Mouse (Mus musculus) C2C12 (cell line): ENCODE data around the gene Gbp5. TPM values are rescaled to one million over a fixed set of nuclear protein-coding genes. Genes with fewer than 3 reads are reported as not detected.

Source experiments
- H3K27me3 ChIP-seq: one replicate; pipeline ENCODE4 v1.6.1; 2011; ENCODE audit not compliant: control insufficient read depth, insufficient read depth, insufficient read length
- H3K36me3 ChIP-seq: one replicate; pipeline ENCODE4 v1.6.1; 2011; ENCODE audit not compliant: control insufficient read depth, insufficient read depth
- H3K4me3 ChIP-seq: one replicate; pipeline ENCODE4 v1.5.1; 2011; ENCODE audit warnings: mild to moderate bottlenecking, control low read depth; ENCODE audit not compliant: poor library complexity, insufficient read depth, severe bottlenecking
- H3K79me2 ChIP-seq: one replicate; pipeline ENCODE4 v1.6.1; 2011; ENCODE audit not compliant: control insufficient read depth, insufficient read depth
- H3K79me3 ChIP-seq: one replicate; pipeline ENCODE4 v1.6.1; 2011; ENCODE audit warnings: low read depth, control low read depth
- H3ac ChIP-seq: one replicate; pipeline ENCODE3; 2011; ENCODE audit warnings: low read depth; ENCODE audit not compliant: control insufficient read depth, insufficient read length
- CEBPB ChIP-seq: IDR thresholded peaks from one replicate; pipeline ENCODE4 v1.6.1; 2011; ENCODE audit warnings: low read depth, mild to moderate bottlenecking, control low read depth, moderate library complexity
- CTCF ChIP-seq: IDR thresholded peaks from one replicate; pipeline ENCODE4 v1.5.1; 2011; ENCODE audit not compliant: control insufficient read depth, insufficient read depth, insufficient read length
- FOSL1 ChIP-seq: IDR thresholded peaks from one replicate; pipeline ENCODE4 v1.8.0; 2011; ENCODE audit warnings: mild to moderate bottlenecking, low read length; ENCODE audit not compliant: poor library complexity, insufficient read depth, severe bottlenecking
- MAX ChIP-seq: IDR thresholded peaks from one replicate; pipeline ENCODE4 v1.6.1; 2011; ENCODE audit warnings: mild to moderate bottlenecking, control low read depth
- MYOD1 ChIP-seq: IDR thresholded peaks from one replicate; pipeline ENCODE4 v1.6.1; 2011; ENCODE audit warnings: low read depth; ENCODE audit not compliant: control insufficient read depth, insufficient read length
- MYOG ChIP-seq: IDR thresholded peaks from one replicate; pipeline ENCODE4 v1.6.1; 2011; ENCODE audit not compliant: control insufficient read depth, insufficient read length; ENCODE audit errors: extremely low read depth
- USF1 ChIP-seq: IDR thresholded peaks from one replicate; pipeline ENCODE4 v1.6.1; 2011; ENCODE audit warnings: low read depth, mild to moderate bottlenecking, control low read depth, moderate library complexity
- polyA plus RNA-seq: library from polyadenylated mRNA; unstranded; fragments of >200 nt; fragmentation: generic; extraction: Trizol; gene quantifications from one replicate; pipeline ENCODE4 v1.2.1, GENCODE M21; 2012; ENCODE audit warnings: missing spikeins

Gene Gbp5
- polyA plus RNA-seq, 1 experiment, result not detected

DNA sequence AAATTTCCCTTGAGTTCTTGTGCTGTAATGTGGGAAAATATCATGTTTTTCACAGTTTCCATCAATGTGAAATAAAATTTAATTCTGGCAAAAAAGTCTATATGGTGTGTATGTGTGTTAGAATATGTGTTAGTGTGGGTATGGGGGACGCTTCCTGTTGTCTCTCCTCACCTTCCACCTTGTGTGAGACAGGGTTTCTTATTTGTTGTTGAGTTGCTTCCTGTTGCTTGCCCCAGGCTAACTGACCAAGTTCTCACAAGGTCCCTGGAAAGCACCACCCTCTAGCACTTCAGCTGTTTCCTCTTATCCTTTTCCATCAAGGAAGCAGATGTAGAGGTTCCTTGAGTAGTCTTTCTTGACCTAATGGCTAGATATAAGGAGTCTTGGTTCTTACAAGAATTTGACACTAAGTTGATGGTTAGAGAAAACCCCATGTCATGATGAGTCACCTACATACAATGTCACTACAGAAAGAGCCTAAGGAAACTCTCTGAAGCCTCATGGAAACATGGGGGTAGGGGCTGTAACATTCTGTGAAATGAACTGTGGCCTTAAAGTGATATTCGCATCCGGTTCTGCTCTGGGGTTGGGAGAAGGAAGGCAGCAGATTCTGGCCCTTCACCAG lies 56.4 kb downstream of the Gbp5 start:
- TF ChIP-seq USF1 (no peak), MYOG (no peak), FOSL1 (no peak), CEBPB (no peak), CTCF (no peak), MYOD1 (no peak), MAX (no peak)
- Histone ChIP-seq H3ac (no peak overlapping the region), H3K79me2 (no peaks in the 10 kb centered on the region), H3K4me3 (no peak overlapping the region), H3K79me3 (no peaks in the 10 kb centered on the region), H3K27me3 (no peaks in the 10 kb centered on the region), H3K36me3 (no peaks in the 10 kb centered on the region)

DNA sequence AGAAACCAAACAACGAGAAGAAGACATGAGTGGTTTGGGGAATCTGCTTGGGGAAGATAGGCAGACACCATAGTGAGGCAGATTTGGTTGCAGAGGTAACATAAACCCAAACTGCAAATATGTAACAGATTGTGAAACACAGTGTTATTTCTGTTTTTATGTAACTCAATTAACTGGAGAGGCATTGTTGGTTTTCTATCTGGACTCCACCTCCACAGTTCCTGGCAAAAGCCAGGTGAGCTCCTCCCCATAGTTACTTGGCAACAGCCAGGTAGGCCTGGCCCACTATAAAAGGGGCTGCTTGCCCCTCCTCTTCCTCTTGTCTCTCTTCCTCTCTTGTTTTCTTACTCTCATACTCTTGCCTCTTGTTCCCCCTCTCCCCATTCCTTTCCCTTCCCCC lies 60.8 kb downstream of the Gbp5 start:
- Histone ChIP-seq H3K79me3 (no peaks in the 10 kb centered on the region), H3K79me2 (no peaks in the 10 kb centered on the region), H3K4me3 (no peak overlapping the region), H3K36me3 (no peaks in the 10 kb centered on the region), H3K27me3 (no peaks in the 10 kb centered on the region), H3ac (no peak overlapping the region)
- TF ChIP-seq CTCF (no peak), CEBPB (no peak), FOSL1 (no peak), MYOG (no peak), USF1 (no peak), MAX (no peak), MYOD1 (no peak)

- H3K79me3 ChIP-seq, result no peaks in the 10 kb centered on the region
- H3K4me3 ChIP-seq, result no peak overlapping the region
- H3K36me3 ChIP-seq, result no peaks in the 10 kb centered on the region
- H3ac ChIP-seq, result no peak overlapping the region
- TF ChIP-seq USF1, result no peak
- TF ChIP-seq CEBPB, result no peak
- TF ChIP-seq FOSL1, result no peak
- no peak for TF ChIP-seq MYOD1
- TF ChIP-seq MYOG, result no peak
- TF ChIP-seq CTCF, result no peak
- no peak for TF ChIP-seq MAX
- H3K79me2 ChIP-seq, result no peaks in the 10 kb centered on the region
- no peaks in the 10 kb centered on the region for H3K27me3 ChIP-seq
Measured at GRCm38 (mm10) chr3:142555623-142556022, 61.8 kb downstream of the Gbp5 start.

GRCm38 (mm10) chr3:142559632-142560228 lies 66.0 kb downstream of the Gbp5 start, which contains the start of gene Gbp3:
Gbp3 (plus strand) TSS chr3:142560026.
- H3K79me2 ChIP-seq, result no peaks in the 10 kb centered on the region
- H3K36me3 ChIP-seq, result no peaks in the 10 kb centered on the region
- peak within 1 kb of the TSS; percentile 31 for H3K4me3 ChIP-seq
- TF ChIP-seq USF1 (no peak), MYOD1 (no peak), CTCF (no peak), MYOG (no peak)
- no peak within 1 kb of the TSS for H3ac ChIP-seq
- H3K27me3 ChIP-seq, result no peaks in the 10 kb centered on the region
- no peaks in the 10 kb centered on the region for H3K79me3 ChIP-seq

GRCm38 (mm10) chr3:142560296-142560948 lies 66.6 kb downstream of the Gbp5 start:
- H3K4me3 ChIP-seq, result peak overlapping the region; percentile 31

GRCm38 (mm10) chr3:142561045-142561646 lies 67.4 kb downstream of the Gbp5 start:
- Histone ChIP-seq H3ac (no peak overlapping the region), H3K79me3 (no peaks in the 10 kb centered on the region), H3K27me3 (no peaks in the 10 kb centered on the region), H3K79me2 (no peaks in the 10 kb centered on the region), H3K36me3 (no peaks in the 10 kb centered on the region), H3K4me3 (no peak overlapping the region)
- TF ChIP-seq USF1 (no peak), MYOD1 (no peak), CEBPB (no peak)

More at GRCm38 (mm10) chr3:142560296-142560948, 66.6 kb downstream of the Gbp5 start:
- Histone ChIP-seq H3ac (no peak overlapping the region), H3K79me3 (no peaks in the 10 kb centered on the region), H3K36me3 (no peaks in the 10 kb centered on the region), H3K79me2 (no peaks in the 10 kb centered on the region), H3K27me3 (no peaks in the 10 kb centered on the region)
- TF ChIP-seq USF1 (no peak), CEBPB (no peak), CTCF (peak; percentile 92)
